Mouse (Mus musculus): ENCODE data around the gene Rpl5. TPM values are rescaled to one million over a fixed set of nuclear protein-coding genes. Genes with fewer than 3 reads are reported as not detected.

Gene Rpl5
- polyA plus RNA-seq, 1 experiment from 2014 or later: 74.8 TPM

DNA sequence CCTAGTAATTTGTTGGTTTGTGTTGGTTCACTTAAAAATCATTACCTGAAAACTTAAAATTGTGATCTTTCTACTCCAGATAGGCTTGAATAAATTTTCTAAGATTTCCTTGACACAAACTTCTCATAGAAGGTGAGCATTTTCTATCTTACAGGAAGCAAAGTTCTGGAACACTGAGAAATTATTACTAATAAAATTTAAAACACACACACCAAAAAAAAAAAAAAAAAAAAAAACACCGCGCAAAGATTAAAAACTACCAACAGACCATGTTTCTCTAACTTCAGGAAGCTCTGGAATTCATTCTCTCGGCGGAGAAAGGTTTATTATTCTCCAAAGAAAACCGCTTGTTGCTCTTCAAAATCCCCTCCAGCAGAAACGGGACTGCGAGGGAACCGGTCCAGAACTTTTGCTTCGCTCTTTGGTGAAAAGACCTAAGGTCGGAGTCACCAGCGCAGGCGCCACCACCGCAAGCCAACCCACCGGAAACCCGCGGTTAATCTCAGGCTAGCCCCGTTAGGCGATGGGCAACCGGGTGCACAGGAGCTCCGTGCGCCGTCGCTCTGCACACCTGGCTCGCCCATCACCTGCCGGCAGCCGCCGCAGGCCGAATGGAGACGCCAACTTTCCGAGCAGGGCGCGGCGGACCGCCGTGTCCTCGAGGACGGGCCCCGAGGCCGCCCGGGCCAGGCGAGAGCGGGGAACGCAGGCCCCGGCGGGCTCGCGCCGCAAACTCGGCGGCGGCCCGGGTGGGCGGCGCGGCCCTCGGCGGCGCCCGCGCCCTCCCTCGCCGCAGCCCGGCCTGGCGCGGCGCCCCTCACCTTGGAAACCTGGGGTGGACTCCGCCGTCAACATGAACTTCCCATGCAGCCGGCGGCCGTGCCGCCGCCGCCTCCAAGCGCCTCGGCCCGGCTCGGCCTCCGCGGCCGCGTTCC is 32.1 kb upstream of the Rpl5 start:
- peaks cover 13% of the 10 kb centered on the region for H3K4me1 ChIP-seq (replicated peaks; ENCODE audit: control insufficient read depth, insufficient read depth, low read length)
- peak overlapping the region; percentile 91 for H3K9ac ChIP-seq (ENCODE audit: low read length)
- DNase-seq (ENCODE audit: low spot score) (peak; percentile 87), ATAC-seq (replicated peaks; ENCODE audit: low FRiP score, low TSS enrichment, low read depth) (peak; percentile 73)
- no peaks in the 10 kb centered on the region for H3K36me3 ChIP-seq (ENCODE audit: control insufficient read depth, insufficient read depth, low read length)
- H3K27me3 ChIP-seq (replicated peaks; ENCODE audit: control insufficient read depth, insufficient read depth, low read length): no peaks in the 10 kb centered on the region
- H3K9me3 ChIP-seq (ENCODE audit: control insufficient read depth, low read length): no peaks in the 10 kb centered on the region
- peak overlapping the region; percentile 54 for H3K4me2 ChIP-seq (ENCODE audit: low read length)
- peak overlapping the region; percentile 91 for H3K4me3 ChIP-seq (ENCODE audit: low read depth, low read length)
- WGBS: under 1% methylated on average over 55 of the region's 82 CpGs
- H3K27ac ChIP-seq (ENCODE audit: low read depth): peak overlapping the region; percentile 98

DNA sequence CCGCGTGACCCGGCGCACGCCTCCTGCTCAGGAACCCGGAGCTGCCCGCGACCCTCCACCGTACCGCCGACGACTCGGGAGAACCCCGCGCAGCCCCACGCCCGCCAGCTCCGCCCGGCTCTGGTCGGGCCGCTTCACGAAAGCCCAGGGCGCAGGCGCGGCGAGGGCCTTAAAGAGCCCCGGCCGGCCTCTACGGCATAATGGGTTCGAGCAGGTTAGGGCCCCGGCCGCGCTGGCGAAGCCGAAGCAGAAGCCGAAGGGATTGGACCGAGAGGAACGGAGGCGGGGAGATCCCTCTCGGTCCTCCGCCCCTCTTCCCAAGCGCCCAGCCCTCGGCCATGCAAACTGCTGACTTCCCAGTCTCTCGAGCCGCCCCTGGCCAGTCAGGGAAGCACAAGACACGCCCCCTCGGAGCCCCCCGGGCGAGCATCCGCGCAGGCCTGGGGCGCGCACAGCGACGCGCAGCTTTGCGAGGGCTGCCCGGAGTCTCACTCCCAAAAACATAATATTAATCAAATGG is 31.3 kb upstream of the Rpl5 start:
- WGBS: under 1% methylated on average over 58 of the region's 58 CpGs
- H3K36me3 ChIP-seq (ENCODE audit: control insufficient read depth, insufficient read depth, low read length): no peaks in the 10 kb centered on the region
- peak overlapping the region; percentile 91 for H3K4me3 ChIP-seq (ENCODE audit: low read depth, low read length)
- peak overlapping the region; percentile 98 for H3K27ac ChIP-seq (ENCODE audit: low read depth)
- H3K9ac ChIP-seq (ENCODE audit: low read length): peak overlapping the region; percentile 91
- ATAC-seq (replicated peaks; ENCODE audit: low FRiP score, low TSS enrichment, low read depth) (peak; percentile 99), DNase-seq (ENCODE audit: low spot score) (peak; percentile 91)
- H3K27me3 ChIP-seq (replicated peaks; ENCODE audit: control insufficient read depth, insufficient read depth, low read length): no peaks in the 10 kb centered on the region
- H3K9me3 ChIP-seq (ENCODE audit: control insufficient read depth, low read length): no peaks in the 10 kb centered on the region
- peak overlapping the region; percentile 54 for H3K4me2 ChIP-seq (ENCODE audit: low read length)
- H3K4me1 ChIP-seq (replicated peaks; ENCODE audit: control insufficient read depth, insufficient read depth, low read length): peaks cover 20% of the 10 kb centered on the region

DNA sequence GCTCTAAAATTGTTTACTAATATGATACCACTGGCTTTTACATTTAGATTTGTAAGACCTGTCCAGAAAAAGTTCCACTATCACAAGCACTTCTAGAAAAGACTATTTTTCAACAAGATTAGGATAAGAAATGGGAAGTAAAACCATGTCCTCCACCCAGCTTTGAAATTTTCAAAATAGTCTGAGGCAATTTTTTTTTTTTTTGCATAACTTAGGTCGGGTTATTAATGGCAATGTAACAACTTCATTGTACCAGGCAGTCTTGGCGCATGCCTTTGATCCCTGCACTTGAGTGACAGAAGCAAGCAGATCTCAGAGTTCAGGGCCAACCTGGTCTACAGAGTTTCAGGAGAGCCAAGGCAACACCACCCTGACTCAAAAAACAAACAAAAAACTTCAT is 30.6 kb upstream of the Rpl5 start:
- no peak overlapping the region for H3K9ac ChIP-seq (ENCODE audit: low read length)
- 0 out of 2 replicates have a peak overlapping the region, but pooled peaks have one; percentile 91 for H3K4me3 ChIP-seq (ENCODE audit: low read depth, low read length)
- no peaks in the 10 kb centered on the region for H3K9me3 ChIP-seq (ENCODE audit: control insufficient read depth, low read length)
- H3K36me3 ChIP-seq (ENCODE audit: control insufficient read depth, insufficient read depth, low read length): no peaks in the 10 kb centered on the region
- no peak overlapping the region for H3K27ac ChIP-seq (ENCODE audit: low read depth)
- no peaks in the 10 kb centered on the region for H3K27me3 ChIP-seq (replicated peaks; ENCODE audit: control insufficient read depth, insufficient read depth, low read length)
- ATAC-seq (replicated peaks; ENCODE audit: low FRiP score, low TSS enrichment, low read depth) (no peak), DNase-seq (ENCODE audit: low spot score) (no peak)
- H3K4me2 ChIP-seq (ENCODE audit: low read length): peak overlapping the region; percentile 54; the same call in 1 of the 2 replicates
- H3K4me1 ChIP-seq (replicated peaks; ENCODE audit: control insufficient read depth, insufficient read depth, low read length): peaks cover 28% of the 10 kb centered on the region
- WGBS: 68% methylated on average over 2 of the region's 2 CpGs

DNA sequence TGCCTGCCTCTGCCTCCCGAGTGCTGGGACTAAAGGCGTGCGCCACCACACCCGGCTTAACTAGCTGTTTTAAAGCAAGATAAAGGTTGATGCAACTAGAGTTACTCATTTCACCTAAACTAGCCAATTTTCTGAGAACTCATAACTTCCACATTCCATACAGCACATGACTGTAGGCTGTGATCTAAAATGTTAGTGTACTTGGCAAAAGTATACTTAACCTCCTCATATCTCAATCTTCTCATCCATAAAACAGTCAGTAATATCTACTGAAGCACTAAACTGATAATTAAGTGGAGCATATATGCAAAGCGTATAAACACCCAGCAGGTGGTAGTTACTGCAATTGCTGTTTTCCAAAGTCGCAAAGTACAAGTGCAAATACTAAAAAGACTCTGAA is 27.0 kb upstream of the Rpl5 start:
- no peaks in the 10 kb centered on the region for H3K9me3 ChIP-seq (ENCODE audit: control insufficient read depth, low read length)
- WGBS: 80% methylated on average over 6 of the region's 6 CpGs
- H3K36me3 ChIP-seq (ENCODE audit: control insufficient read depth, insufficient read depth, low read length): no peaks in the 10 kb centered on the region
- H3K4me1 ChIP-seq (replicated peaks; ENCODE audit: control insufficient read depth, insufficient read depth, low read length): peaks cover 22% of the 10 kb centered on the region
- peak overlapping the region; percentile 70 for H3K27ac ChIP-seq (ENCODE audit: low read depth)
- ATAC-seq (replicated peaks; ENCODE audit: low FRiP score, low TSS enrichment, low read depth) (no peak), DNase-seq (ENCODE audit: low spot score) (no peak)
- H3K27me3 ChIP-seq (replicated peaks; ENCODE audit: control insufficient read depth, insufficient read depth, low read length): no peaks in the 10 kb centered on the region
- peak overlapping the region; percentile 18; the same call in 1 of the 2 replicates for H3K4me2 ChIP-seq (ENCODE audit: low read length)
- no peak overlapping the region for H3K4me3 ChIP-seq (ENCODE audit: low read depth, low read length)
- no peak overlapping the region for H3K9ac ChIP-seq (ENCODE audit: low read length)

DNA sequence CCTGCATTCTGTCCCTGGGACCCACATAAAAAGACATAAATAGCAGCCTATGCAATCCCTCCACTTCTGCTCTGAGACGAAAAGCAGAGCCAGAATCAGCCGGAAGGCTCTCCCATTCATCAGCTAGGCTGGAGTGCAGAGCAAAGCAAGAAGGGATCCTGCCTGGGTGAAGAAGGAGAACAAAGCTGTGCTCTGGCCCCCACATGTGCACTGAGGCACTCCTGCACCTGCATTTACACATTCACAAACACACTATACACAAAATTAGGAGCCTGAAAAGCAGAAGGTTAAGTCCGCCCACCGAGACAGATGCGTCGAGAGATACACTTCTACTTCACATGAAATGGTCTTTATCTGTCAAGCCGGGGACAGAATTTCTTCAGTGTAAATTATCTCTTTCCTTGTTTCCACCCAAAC is 26.4 kb upstream of the Rpl5 start:
- Histone ChIP-seq H3K27me3 (replicated peaks; ENCODE audit: control insufficient read depth, insufficient read depth, low read length) (no peaks in the 10 kb centered on the region), H3K4me1 (replicated peaks; ENCODE audit: control insufficient read depth, insufficient read depth, low read length) (peaks cover 22% of the 10 kb centered on the region), H3K4me2 (ENCODE audit: low read length) (peak overlapping the region; percentile 18), H3K4me3 (ENCODE audit: low read depth, low read length) (no peak overlapping the region), H3K27ac (ENCODE audit: low read depth) (peak overlapping the region; percentile 70), H3K9ac (ENCODE audit: low read length) (no peak overlapping the region), H3K36me3 (ENCODE audit: control insufficient read depth, insufficient read depth, low read length) (no peaks in the 10 kb centered on the region), H3K9me3 (ENCODE audit: control insufficient read depth, low read length) (no peaks in the 10 kb centered on the region)
- peak; percentile 79 for DNase-seq (ENCODE audit: low spot score)
- 28% methylated on average over 7 of the region's 7 CpGs for WGBS
- 0 out of 2 replicates have a peak, but pooled peaks have one; percentile 5 for ATAC-seq (replicated peaks; ENCODE audit: low FRiP score, low TSS enrichment, low read depth)

DNA sequence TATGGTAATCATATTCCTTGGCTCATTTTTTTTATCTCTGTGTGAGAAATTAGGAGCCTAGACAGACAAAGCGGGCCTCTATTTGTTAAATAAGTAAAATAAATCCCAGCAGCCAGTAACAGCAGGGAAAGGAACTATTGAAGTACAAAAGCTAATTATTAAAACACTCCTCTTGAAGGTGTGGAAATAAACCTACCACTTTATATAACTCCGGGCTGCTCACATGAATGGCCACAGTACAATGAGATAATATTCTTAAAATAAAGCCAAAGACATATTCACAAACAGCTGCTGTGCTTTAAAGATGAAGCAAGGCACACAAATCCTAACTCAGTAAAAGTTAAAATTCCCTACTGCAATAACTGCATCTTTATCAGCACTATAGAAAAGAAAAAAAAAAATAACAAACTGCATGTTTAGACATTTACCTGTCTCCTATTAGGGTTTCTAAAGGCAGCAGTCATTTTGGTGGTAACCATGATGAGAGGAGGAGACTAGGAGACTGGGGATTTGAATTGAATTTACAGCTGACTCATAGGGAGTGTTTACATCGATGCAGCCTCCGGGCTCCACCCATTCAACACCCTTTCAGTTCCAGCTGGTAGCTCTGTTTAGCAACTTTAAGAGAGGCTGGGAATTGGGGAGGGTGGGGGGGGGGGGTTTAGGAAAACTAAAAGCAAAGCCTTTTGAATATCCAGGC is 25.6 kb upstream of the Rpl5 start, which contains the start of gene Evi5:
TSS of gene Evi5 (minus strand) at position 547 of the 700 bp plus-strand sequence.
- H3K4me2 ChIP-seq (ENCODE audit: low read length): peak within 1 kb of the TSS; percentile 3
- peak within 1 kb of the TSS; percentile 70 for H3K27ac ChIP-seq (ENCODE audit: low read depth)
- H3K4me1 ChIP-seq (replicated peaks; ENCODE audit: control insufficient read depth, insufficient read depth, low read length): peaks cover 22% of the 10 kb centered on the region
- ATAC-seq (replicated peaks; ENCODE audit: low FRiP score, low TSS enrichment, low read depth) (no peak), DNase-seq (ENCODE audit: low spot score) (no peak)
- H3K4me3 ChIP-seq (ENCODE audit: low read depth, low read length): no peak within 1 kb of the TSS
- no peaks in the 10 kb centered on the region for H3K9me3 ChIP-seq (ENCODE audit: control insufficient read depth, low read length)
- H3K27me3 ChIP-seq (replicated peaks; ENCODE audit: control insufficient read depth, insufficient read depth, low read length): no peaks in the 10 kb centered on the region
- no peak within 1 kb of the TSS for H3K9ac ChIP-seq (ENCODE audit: low read length)
- WGBS: 28% methylated on average over 4 of the region's 4 CpGs
- H3K36me3 ChIP-seq (ENCODE audit: control insufficient read depth, insufficient read depth, low read length): no peaks in the 10 kb centered on the region

DNA sequence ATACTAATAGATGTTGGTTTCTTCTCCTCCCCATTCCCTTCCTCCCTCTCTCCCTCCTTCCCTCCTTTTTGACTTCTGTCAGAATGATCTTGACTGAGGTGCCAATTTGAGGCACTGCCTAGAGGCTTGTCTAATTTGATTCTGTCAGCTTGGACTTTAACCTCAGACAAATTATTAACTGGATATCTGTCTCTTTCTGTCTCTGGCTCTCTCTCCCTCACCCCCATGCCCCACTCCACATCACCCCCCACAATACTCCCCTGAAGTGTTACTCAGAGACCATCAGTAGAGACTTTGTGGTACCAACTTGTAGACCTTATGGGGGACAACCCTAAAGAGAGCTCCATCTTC is 25.1 kb upstream of the Rpl5 start:
- no peak for DNase-seq (ENCODE audit: low spot score)
- Histone ChIP-seq H3K36me3 (ENCODE audit: control insufficient read depth, insufficient read depth, low read length) (no peaks in the 10 kb centered on the region), H3K9ac (ENCODE audit: low read length) (no peak overlapping the region), H3K4me3 (ENCODE audit: low read depth, low read length) (no peak overlapping the region), H3K4me1 (replicated peaks; ENCODE audit: control insufficient read depth, insufficient read depth, low read length) (peaks cover 22% of the 10 kb centered on the region), H3K27me3 (replicated peaks; ENCODE audit: control insufficient read depth, insufficient read depth, low read length) (no peaks in the 10 kb centered on the region), H3K9me3 (ENCODE audit: control insufficient read depth, low read length) (no peaks in the 10 kb centered on the region), H3K27ac (ENCODE audit: low read depth) (no peak overlapping the region), H3K4me2 (ENCODE audit: low read length) (no peak overlapping the region)
- ATAC-seq (replicated peaks; ENCODE audit: low FRiP score, low TSS enrichment, low read depth): no peak

DNA sequence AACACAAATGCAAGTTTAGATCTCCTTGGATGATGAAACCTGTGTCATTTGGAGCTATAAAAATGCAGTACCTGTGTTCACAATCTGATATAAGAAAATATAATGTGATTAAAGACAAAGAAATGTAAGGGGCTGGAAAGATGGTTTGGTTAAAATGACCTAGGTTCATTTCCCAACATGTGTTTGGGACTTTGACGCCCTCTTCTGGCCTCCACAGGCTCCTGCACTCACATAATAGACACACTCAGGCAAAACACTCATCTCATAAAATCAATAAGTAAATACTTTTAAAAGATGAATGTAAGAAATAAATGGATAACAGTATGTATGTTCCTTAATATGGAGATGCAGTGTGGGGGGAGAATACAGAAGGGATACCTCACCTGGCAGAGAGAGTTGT is 23.2 kb upstream of the Rpl5 start:
- 69% methylated on average over 1 of the region's 1 CpGs for WGBS
- H3K36me3 ChIP-seq (ENCODE audit: control insufficient read depth, insufficient read depth, low read length): no peaks in the 10 kb centered on the region
- no peak overlapping the region for H3K9ac ChIP-seq (ENCODE audit: low read length)
- H3K4me2 ChIP-seq (ENCODE audit: low read length): no peak overlapping the region
- peaks cover 22% of the 10 kb centered on the region for H3K4me1 ChIP-seq (replicated peaks; ENCODE audit: control insufficient read depth, insufficient read depth, low read length)
- ATAC-seq (replicated peaks; ENCODE audit: low FRiP score, low TSS enrichment, low read depth): no peak
- no peak overlapping the region for H3K27ac ChIP-seq (ENCODE audit: low read depth)
- no peak overlapping the region for H3K4me3 ChIP-seq (ENCODE audit: low read depth, low read length)
- H3K9me3 ChIP-seq (ENCODE audit: control insufficient read depth, low read length): no peaks in the 10 kb centered on the region
- DNase-seq (ENCODE audit: low spot score): no peak
- no peaks in the 10 kb centered on the region for H3K27me3 ChIP-seq (replicated peaks; ENCODE audit: control insufficient read depth, insufficient read depth, low read length)

All from intestine, embryonic 14.5 days (tissue).